Mouse (Mus musculus): ENCODE results near the gene Nenf. TPM values are rescaled to one million over a fixed set of nuclear protein-coding genes. Genes with fewer than 3 reads are reported as not detected.

Gene Nenf
- total RNA-seq (2021): 10 to 100 TPM; 55.2 to 61.5 TPM
- long read RNA-seq, experiment 1, transcript Nenf-201 (4 exons, 742 nt): major isoform, 140 of 157 reads
- long read RNA-seq, experiment 1, partial matches to known transcripts: 9 of 157 reads
- long read RNA-seq, experiment 1, other reads (novel, unspliced or antisense): 8 of 157 reads
- long read RNA-seq, experiment 2, transcript Nenf-201 (4 exons, 742 nt): major isoform, 198 of 219 reads
- long read RNA-seq, experiment 2, partial matches to known transcripts: 16 of 219 reads
- long read RNA-seq, experiment 2, other reads (novel, unspliced or antisense): 5 of 219 reads

DNA sequence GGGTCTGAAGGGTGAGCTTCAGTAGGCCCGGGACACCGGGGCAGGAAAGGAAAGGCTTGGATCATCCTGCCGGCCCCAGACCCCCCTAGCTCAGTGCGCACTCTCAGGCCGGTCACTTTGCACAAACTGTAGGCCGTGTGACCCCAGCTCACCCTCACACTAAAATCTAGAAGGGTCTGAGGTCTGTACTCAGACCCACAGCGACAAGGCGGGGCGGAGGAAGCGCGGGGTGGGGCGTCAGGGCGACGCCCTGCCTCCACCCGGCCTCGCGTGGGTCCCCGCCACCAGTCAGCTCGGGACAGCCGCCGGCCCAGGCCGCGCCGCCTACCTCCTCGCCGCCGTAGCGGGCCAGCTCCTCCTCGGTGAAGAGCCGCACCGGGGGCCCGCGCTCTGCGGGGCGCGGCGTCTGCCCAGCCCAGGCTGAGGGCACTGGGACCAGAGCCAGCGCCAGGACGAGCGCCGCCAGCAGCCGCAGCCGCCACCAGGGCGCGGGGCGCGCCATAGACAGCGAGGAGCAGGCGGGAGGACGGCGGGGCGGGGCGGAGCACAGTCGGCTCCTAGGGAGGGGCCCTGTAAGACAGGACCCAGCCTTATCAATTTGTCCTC is at the start of gene Nenf:
Gene Nenf, minus strand, starts transcription at position 604 of the 606 bp plus-strand sequence.
- peak; percentile 73 to 80 for DNase-seq
- intact Hi-C loops (cut with DNase I): loop anchor here (5.0 kb wide), 1 partner anchor 75 kb away; no protein-coding TSS in a partner anchor

DNA sequence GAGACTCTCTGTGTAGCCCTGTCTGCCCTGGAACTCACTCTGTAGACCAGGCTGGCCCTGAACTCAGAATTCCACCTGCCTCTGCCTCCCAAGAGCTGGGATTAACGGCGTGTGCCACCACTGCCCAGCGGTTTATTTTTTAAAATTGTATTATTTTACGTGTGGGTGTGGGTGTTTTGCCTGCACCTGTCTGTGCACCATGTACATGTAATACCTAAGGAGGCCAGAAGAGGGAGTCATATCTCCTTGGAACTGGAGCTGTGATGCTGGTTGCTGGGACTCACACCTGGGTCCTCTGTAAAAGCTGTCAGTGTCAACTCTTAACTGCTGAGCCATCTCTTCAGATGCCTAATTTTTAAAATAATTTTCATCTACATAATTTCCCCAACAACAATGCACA is 46.5 kb upstream of the Nenf start:
- intact Hi-C loops (cut with DNase I): loop anchor here (10.0 kb wide), 1 partner anchor 200 kb away; no protein-coding TSS in a partner anchor
- no peak for DNase-seq

DNA sequence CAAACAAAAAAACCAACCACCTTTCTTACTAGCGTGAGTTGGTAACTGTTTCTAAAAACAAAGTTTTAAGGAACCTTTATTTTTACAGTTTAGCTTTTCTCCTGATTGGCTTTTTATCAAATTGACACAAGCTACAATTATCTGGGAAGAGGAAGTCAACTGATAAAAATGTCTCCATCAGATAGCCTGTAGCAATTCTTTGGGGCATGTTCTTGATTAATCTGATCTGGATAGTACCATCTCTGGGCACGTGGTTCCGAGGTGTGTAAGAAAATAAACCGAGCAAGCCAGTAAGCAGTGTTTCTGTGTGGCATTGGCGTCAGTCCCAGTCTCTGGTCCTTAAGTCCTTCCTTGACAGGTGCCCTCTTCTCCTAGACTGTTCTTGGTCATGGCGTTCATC is 44.4 kb upstream of the Nenf start:
- intact Hi-C loops (cut with DNase I): loop anchor here (10.0 kb wide), 1 partner anchor 202 kb away; no protein-coding TSS in a partner anchor
- DNase-seq: no peak

DNA sequence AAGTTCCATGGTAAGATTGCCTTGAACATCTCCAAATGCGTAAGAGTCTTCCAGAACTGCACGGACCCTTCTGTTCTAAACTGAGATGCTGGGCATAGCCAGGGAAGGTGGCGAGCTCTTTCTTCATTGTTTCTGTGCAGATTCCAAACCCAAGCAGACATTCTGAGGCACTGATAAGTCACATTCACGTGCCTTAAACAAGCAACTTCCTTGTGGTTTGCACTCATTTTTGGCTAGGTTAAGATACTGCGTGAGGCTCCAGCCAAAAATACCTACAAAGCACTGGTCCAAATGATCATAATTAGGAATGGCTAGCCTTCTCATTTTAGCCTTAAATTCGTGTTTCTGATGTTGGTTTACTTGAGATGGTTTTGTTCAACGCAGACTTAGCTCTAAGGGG is 41.5 kb upstream of the Nenf start:
- no peak for DNase-seq
- intact Hi-C loops (cut with DNase I): no loop called here

DNA sequence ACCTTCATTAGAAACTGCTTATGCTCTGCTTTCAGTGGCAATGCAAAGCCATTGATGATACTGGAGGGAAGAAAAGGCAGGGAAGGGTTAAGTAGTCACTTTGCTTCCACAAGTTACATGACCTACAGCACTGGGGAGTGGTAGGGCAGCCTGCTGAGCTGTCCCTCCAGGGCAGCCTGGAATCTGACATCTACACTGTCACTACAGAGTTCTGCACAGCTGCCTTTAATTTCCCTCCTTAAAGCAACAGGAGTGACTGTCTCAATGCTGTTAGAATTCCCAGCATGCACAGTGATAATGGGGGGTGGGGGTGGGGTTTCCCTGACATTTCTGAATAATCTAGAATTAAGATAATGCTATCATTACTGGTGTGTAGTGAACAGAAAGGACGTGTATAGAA is 38.9 kb upstream of the Nenf start:
- DNase-seq: no peak
- intact Hi-C loops (cut with DNase I): no loop called here

DNA sequence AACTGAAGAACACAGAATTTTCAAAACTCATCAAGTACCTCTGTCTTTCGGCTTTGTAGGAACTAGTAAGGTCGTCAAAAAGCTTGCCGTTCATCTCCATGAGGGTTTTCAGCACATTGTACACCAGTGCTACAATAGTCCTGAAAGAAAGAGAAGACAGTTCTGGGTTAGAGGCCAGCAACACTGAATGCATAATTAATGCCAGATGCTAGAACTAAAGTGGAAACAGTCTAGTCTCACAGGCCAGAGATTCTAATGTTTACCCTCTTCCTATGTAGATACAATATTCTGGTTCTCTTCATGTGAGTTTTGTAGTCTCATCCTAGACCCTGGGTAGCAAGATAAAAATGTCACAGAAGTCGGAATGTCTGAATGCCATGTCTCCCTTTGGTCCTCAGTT is 35.8 kb upstream of the Nenf start:
- intact Hi-C loops (cut with DNase I): no loop called here
- DNase-seq: no peak

DNA sequence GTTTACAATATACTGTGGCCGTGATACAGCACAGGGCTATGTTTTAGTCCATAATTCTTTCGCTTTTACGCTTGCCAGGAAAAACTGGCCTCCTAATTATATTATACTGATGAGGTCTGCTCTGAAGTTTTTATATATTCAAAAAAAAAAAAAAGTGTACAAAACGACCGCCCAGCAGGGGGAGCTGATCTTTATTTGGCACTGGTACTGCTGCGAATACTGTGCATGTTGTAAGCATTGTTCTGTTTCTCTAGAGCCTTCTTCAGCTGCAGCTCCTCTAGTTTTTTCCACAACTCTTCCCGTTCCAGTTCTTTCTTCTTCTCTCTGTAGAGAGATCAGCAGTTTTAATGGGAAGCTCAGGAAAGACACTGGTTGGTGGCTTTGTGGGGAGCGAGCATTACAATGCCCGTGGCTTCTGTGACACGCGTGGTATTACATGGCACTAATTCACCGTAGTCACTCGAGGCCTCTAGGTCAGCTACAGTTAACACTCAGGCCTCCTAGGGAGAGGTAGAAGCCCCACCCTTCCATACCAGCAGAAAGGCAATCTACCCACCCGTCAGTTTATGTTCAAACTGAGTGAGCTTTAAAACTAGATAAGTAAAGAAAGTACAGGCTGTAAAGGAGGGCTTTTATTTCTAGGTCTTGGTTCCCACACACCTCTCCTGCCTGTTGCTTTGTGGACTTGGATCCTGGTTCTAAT is 34.9 kb upstream of the Nenf start:
- DNase-seq: peak in 1 of 2 experiments; percentile 33

DNA sequence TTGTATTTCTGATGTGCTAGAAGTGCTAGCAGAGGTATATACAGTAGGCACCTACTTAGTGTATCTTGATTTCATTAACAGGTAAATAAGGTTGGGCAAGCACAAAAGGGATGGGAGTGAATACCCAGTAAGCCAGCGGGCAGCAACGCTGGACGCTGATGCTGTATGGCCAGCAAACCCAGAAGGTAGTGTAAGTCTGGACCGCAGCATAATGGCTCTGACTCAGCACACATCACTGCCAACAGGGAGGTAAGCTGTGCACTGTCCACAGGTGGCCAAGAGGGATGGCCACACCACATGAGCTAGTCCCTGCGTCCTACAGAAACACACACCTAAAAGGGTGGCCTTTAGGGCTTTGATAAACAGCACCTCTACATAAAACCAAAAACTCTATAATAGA is 32.4 kb upstream of the Nenf start:
- intact Hi-C loops (cut with DNase I): no loop called here
- DNase-seq: no peak

More for the DNA sequence above, 34.9 kb upstream of the Nenf start:
- intact Hi-C loops (cut with DNase I): no loop called here

DNA sequence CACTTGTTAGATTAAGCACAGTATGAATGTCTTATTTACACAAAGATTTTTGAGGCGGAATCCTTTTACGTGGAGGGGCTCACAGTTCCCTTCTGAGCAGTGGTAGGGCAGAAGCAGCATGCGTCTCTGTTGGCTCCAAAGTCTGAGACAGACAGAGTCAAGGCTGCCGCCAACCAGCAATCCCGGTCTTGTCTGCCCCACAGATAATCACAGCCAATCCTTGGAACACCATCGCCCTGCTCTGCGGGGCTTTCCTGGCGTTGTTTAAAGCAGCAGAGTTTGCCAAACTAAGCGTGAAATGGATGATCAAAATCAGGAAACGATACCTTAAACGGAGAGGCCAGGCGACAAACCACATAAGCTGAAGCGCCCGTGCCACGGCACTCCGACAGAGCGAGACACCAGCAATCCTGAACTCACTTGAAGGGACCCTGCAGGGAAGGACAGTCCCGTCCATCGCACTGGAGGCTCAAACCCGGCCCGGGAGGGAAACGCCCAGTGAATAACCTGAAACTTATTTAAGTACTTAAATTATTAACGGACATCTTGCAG is 31.6 kb upstream of the Nenf start:
- DNase-seq: no peak
- intact Hi-C loops (cut with DNase I): no loop called here

DNA sequence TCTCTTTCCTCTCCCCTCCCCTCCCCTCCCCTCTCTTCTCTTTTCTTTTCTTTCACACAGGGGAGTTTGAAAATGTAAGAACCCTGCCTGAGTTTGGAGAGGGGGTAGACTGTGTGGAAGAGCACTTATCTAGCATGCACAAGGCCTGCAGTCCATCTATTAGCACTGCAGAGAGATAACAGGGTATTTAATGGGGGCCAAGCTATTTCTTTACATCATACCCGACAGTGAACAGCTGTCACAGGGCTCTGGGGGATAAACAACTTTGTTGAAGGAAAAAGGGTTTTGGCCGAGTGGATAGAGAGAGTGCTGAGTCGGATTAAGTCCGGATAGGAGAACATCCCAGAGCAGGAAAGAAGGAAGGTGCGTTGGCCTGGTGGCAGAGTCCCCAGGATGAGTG is 31.0 kb upstream of the Nenf start:
- intact Hi-C loops (cut with DNase I): no loop called here
- no peak for DNase-seq

DNA sequence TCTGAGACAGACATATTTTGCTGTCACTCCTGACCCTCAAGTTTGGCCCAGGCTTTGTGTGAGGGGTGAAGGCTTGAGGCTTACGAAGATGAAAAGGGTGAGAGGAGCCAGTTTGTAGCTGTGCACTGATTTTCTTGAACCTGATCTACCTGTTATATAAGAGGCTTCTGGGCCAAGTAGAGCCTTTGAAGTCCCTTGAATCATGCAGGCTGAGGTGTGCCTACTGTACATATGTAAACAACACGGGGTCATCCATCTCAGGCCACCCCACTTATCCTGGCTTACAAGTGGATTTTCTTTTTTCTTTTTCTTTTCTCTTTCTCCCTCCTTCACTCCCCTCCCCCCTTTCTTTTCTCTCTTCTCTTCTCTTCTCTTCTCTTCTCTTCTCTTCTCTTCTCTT is 30.6 kb upstream of the Nenf start:
- intact Hi-C loops (cut with DNase I): no loop called here
- DNase-seq: no peak

DNA sequence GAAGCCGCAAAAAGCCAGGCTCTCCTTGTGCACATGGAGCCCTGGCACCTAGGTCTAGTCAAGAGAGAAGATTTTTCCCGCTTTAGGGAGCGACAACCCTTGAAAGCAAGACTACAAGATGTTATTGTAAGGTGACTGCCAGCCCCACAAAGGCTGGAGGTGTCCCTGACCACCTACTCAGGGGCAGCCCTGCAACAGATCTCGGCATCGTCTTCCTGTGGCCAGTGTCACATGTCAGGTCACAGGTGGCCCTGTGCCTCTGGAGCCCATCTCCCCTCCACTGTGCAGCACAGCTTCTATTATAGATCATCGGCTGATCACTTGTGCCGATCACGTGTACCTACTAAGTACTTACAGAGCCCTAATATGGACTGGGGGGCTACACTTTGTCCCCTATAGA is 29.6 kb upstream of the Nenf start:
- DNase-seq: no peak
- intact Hi-C loops (cut with DNase I): no loop called here

DNA sequence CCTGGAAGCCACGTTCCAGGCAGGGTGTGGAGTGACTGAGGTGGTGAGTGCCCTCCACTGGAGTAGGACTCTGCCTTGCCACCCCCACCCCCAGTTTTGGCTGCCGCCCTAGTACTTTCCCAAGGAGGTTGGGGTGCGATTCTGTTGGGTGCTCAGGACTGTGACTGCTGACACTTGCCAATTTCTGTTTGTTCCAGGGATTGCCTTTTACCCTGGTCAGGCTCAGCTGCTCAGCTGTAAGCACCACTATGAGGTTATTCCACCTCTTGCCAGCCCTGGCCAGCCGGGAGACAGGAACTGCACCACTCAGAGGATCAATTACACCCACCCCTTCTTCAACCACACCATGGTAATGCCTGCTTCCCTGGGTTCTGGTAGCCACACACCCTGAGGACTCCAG is 22.5 kb upstream of the Nenf start:
- intact Hi-C loops (cut with DNase I): no loop called here
- DNase-seq: no peak

DNA sequence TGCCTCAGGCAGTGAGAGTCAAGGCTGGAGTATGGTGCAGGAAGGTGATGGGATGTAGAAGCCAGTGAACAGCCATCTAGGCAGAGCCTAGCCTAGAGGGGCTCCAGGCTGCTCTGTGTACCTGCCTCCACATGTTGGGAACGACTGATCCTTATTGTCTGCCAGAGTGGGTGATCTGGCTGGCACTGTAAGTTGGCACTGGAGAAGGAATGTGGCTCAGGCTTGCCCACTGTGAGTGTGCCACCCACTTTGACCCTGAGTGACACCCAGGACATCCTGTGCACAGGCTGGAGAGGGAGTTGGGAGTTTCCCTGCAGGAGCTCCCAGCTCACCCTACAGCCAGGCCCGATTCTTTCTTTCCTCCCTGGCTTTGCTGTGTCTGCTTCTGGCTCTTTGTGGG is 21.9 kb upstream of the Nenf start:
- DNase-seq: no peak
- intact Hi-C loops (cut with DNase I): loop anchor here (10.0 kb wide), 1 partner anchor 475 kb away; no protein-coding TSS in a partner anchor

DNA sequence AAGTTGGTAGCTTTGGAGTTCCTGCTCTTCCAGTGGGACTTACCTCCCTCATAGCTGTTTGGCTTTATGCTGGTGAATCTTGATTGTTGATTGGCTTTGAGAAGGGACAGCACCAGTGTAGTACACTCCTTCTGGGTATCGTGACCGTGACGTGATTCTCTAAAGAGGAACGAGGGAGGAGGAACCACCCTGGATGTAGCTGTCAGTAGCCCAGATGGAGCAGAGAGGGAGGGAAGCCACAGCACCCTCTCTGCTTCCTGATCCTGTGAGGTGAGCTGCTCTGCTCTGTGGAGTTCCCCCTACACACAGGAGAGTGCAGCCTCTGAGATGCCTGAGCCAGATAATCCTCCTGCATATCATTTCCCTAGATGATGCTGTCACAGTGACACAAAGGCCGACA is 16.5 kb upstream of the Nenf start:
- DNase-seq: no peak
- intact Hi-C loops (cut with DNase I): loop anchor here (10.0 kb wide), 1 partner anchor 480 kb away; no protein-coding TSS in a partner anchor

DNA sequence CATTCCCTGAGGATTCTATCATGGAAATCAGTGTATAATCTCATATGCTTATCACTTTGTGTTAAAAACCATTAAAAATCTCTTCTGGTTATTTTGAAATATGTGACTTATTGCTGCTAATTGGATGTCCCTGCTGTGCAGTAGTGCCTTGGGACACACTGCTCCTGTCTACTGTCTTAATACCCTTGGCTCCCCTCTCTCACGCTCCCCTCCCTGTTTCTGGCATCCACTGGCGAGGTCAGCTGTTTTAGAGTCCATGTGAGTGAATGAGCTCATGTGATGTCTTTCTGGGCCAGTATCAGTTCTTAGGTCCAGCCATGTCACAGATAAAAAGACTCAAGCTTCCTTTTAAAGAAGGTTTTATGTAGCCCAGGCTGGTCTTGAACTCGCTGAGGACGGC is 12.4 kb upstream of the Nenf start:
- intact Hi-C loops (cut with DNase I): loop anchor here (10.0 kb wide), 1 partner anchor 484 kb away; no protein-coding TSS in a partner anchor
- no peak for DNase-seq

DNA sequence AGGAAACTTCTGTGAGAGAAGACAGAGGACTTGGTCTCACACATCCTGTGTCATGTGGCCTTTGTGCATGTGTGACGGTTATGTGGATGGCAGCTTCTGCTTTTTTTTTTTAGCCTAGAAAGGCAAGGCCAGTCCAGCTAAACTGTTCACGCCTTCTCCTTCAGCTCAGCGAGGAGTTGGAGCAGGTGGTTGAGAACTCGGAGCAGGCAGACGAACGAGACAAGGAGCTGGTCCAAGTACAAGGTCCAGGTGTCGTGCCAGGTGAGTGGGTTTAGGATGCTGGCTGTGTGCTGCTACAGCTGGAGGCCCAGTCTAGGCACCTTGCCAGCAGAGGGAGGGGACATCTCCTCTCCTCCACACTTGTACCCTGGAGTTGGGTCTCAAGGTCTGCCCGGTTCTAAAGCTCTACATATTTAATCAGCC is 10.0 kb upstream of the Nenf start:
- no peak for DNase-seq
- intact Hi-C loops (cut with DNase I): no loop called here

DNA sequence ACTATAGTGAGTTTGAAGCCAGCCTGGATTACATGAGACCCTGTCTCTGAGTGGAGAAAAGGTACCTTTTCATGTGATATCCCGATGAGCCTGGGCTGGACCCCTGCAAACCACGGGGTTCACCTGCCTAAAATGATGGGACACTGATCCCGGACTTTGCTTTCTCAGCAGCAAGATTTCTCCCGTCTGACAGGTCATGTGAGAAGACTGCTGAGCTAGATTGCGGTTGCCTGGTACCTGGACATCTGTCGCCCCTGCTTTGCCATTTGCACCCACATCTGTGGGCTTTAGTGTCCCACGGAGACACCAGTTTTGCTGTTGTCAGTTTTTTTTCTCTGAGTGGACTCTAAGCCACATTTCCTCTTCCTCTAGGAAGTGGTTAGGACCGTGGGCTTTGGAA is 9.3 kb upstream of the Nenf start:
- intact Hi-C loops (cut with DNase I): no loop called here
- DNase-seq: no peak

DNA sequence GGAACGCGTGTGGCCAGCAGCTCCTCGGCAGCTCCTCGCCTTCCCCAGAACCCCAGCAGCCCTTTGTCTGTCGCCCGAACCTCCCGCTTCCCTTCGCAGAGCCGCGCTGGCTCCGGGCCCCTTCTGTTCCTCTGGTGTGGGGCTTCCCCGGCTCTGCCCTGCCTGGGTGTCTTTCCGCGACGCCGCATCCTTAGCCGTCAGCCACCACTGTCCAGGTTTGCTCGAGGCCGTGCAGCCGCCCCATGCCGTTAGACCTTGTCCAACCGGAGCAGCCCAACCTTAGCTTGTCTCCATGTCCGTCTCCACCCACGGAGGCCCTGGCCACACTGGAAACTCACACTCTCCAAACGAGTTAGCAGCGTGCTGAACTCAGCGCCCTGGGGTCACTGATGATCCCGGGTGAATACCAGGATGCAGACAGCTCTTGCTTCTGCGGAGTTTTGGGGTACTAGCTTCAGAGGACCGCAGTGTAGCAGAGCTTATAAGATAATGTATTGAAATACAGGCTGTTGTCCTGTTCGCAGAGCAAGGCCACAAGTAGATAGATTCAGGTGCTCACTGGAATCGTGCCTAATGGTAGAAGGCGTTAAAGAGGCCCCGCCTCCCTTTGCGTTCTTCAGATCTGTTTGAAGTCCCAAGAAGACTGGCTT is 8.4 kb upstream of the Nenf start:
- DNase-seq: no peak
- intact Hi-C loops (cut with DNase I): no loop called here

DNA sequence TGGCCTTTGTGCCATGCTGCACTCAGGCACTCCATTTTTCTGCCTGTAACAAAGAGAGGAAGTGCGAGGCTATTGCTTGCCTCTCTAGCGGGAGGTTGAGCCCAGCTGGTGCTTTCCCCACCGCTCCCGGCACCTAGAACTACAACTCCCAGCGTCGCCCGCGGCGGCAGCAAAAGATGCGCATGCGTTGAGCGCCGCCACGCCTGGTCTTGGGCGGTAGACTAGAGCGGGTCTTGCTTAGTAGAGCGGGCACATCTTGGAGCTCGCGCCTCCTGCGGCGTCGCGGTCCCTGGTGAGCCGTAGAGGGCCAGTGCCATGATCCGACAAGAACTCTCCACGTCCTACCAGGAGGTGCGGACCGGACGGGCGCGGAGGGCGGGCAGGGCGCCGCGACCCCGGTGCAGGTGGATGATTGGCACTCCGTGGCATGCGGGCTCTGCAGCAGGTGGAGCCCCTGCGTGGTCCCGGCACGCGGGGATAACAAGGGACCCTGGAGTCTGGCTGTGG is 7.8 kb upstream of the Nenf start, which contains the start of gene Tmem206:
Gene Tmem206, plus strand, starts transcription at position 187 of the 507 bp plus-strand sequence.
- intact Hi-C loops (cut with DNase I): no loop called here
- peak; percentile 91 for DNase-seq
